Mouse (Mus musculus) T-cell, adult 2 months (primary cell): ENCODE data around the gene Scn9a.

Experiments used
- DNase-seq: peaks from one replicate; pipeline ENCODE4 v3.0.0; 2022; ENCODE audit warnings: low spot score

Gene Scn9a

GRCm38 (mm10) chr2:66462458-66462857 is 172.3 kb downstream of the Scn9a start:
- no peak for DNase-seq

- no peak for DNase-seq
These were observed 194.1 kb downstream of the Scn9a start, which contains the start of gene Scn1a for GRCm38 (mm10) chr2:66440711-66441110. TSS of gene Scn1a (minus strand) at chr2:66440840.

GRCm38 (mm10) chr2:66439764-66440471 is 194.8 kb downstream of the Scn9a start:
- DNase-seq: no peak

GRCm38 (mm10) chr2:66436286-66436685 is 198.5 kb downstream of the Scn9a start:
- DNase-seq: no peak
